Mouse (Mus musculus) heart, postnatal 0 days (tissue): Measurements from ENCODE around the gene Rabgef1. TPM values are rescaled to one million over a fixed set of nuclear protein-coding genes. Genes with fewer than 3 reads are reported as not detected.

Experiments
- ATAC-seq: fragments of 200-750 bp; cut with Nextera tagmentation; 2 replicates; pipeline ENCODE4 v1.8.0; 2017; ENCODE audit warnings: low read depth, moderate number of reproducible peaks, moderate library complexity; ENCODE audit not compliant: insufficient read depth
- DNase-seq: peaks from one replicate; pipeline ENCODE4 v3.0.0-alpha.2; 2016; ENCODE audit warnings: low spot score
- H3K27ac ChIP-seq: fragments of 300-500 bp; sonication (generic); 2 replicates; pipeline ENCODE4 v1.5.1; 2014; ENCODE audit warnings: low read depth, mild to moderate bottlenecking
- H3K27me3 ChIP-seq: fragments of 300-500 bp; sonication (generic); 2 replicates; pipeline ENCODE4 v1.6.1; 2014; ENCODE audit warnings: low read length, mixed read lengths; ENCODE audit not compliant: control insufficient read depth, insufficient read depth
- H3K36me3 ChIP-seq: fragments of 300-500 bp; sonication (generic); replicated peaks from 2 replicates; pipeline ENCODE4 v1.6.1; 2014; ENCODE audit warnings: low read length, mixed read lengths; ENCODE audit not compliant: control insufficient read depth, insufficient read depth
- H3K4me1 ChIP-seq: fragments of 300-500 bp; sonication (generic); 2 replicates; pipeline ENCODE4 v1.6.1; 2014; ENCODE audit warnings: antibody characterized with exemption; ENCODE audit not compliant: control insufficient read depth, insufficient read depth
- H3K4me2 ChIP-seq: fragments of 300-500 bp; sonication (generic); 2 replicates; pipeline ENCODE4 v1.6.1; 2014; ENCODE audit warnings: low read depth, mild to moderate bottlenecking, low read length, moderate library complexity
- H3K4me3 ChIP-seq: fragments of 300-500 bp; sonication (generic); 2 replicates; pipeline ENCODE4 v1.5.1; 2014; ENCODE audit warnings: low read depth, low read length
- H3K9ac ChIP-seq: fragments of 300-500 bp; sonication (generic); replicated peaks from 2 replicates; pipeline ENCODE4 v1.6.1; 2014; ENCODE audit warnings: low read depth, low read length, mixed read lengths
- H3K9me3 ChIP-seq: fragments of 300-500 bp; sonication (generic); replicated peaks from 2 replicates; pipeline ENCODE4 v1.6.1; 2016; ENCODE audit warnings: low read length; ENCODE audit not compliant: control insufficient read depth
- CTCF ChIP-seq: IDR thresholded peaks from 2 replicates; pipeline ENCODE4 v1.5.1; 2016; ENCODE audit warnings: antibody characterized with exemption, control low read depth, low read depth
- EP300 ChIP-seq: IDR thresholded peaks from 2 replicates; pipeline ENCODE4 v1.6.1; 2016; ENCODE audit warnings: antibody characterized with exemption, low read depth
- WGBS: fragments of 180-500 bp; shearing (Covaris S2); extraction: QIAGEN DNeasy Blood & Tissue Kit; methylation state at CpG from one replicate; pipeline ENCODE4 v1.1.7; 2014; 5-methylcytosine and 5-hydroxymethylcytosine counted together
- polyA plus RNA-seq: library from polyadenylated mRNA; unstranded; fragments of >200 nt; fragmentation: Nextera tagmentation; extraction: Ambion mirVana; gene quantifications from 2 replicates; pipeline ENCODE4 v1.2.1, GENCODE M21; 2015
- total RNA-seq: library from RNA; depleted of rRNA; stranded (reverse); fragments of >200 nt; gene quantifications from 2 replicates; pipeline ENCODE4 v1.2.3, GENCODE M21; 2014; ENCODE audit warnings: low replicate concordance

Gene Rabgef1
- total and polyA plus RNA-seq, 2 experiments from 2014 or later, result 16.7 to 17.5 TPM

DNA sequence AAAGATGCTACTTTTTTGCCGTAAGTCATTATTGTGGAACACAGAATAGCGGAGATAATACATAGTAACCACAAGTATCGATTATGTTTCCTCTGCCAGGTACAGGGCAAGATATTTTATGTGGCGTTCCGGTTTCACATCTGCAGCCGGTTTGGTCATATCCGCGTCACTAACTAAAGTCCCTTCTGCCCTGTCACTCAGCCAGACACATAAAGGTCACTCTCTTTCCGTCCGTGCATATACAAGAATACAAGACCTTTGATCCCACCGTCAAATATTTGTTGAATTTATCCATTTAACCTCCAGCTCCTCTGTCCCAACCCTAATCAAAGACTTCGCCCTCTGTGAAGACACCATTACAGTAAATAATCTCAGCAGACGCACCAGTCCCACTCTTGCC lies 35.0 kb upstream of the Rabgef1 start:
- no peak for DNase-seq
- H3K9ac ChIP-seq, result no peak overlapping the region
- TF ChIP-seq EP300 (no peak), CTCF (no peak)
- H3K36me3 ChIP-seq, result 0 out of 2 replicates have a peak, but pooled peaks cover 6% of the 10 kb centered on the region
- no peaks in the 10 kb centered on the region for H3K4me1 ChIP-seq
- no peak overlapping the region for H3K27ac ChIP-seq
- H3K9me3 ChIP-seq, result no peaks in the 10 kb centered on the region
- ATAC-seq, result no peak
- no peak overlapping the region for H3K4me2 ChIP-seq
- H3K27me3 ChIP-seq, result 0 out of 2 replicates have a peak, but pooled peaks cover 2% of the 10 kb centered on the region
- H3K4me3 ChIP-seq, result no peak overlapping the region
- WGBS, result 90% methylated on average over 13 of the region's 13 CpGs

DNA sequence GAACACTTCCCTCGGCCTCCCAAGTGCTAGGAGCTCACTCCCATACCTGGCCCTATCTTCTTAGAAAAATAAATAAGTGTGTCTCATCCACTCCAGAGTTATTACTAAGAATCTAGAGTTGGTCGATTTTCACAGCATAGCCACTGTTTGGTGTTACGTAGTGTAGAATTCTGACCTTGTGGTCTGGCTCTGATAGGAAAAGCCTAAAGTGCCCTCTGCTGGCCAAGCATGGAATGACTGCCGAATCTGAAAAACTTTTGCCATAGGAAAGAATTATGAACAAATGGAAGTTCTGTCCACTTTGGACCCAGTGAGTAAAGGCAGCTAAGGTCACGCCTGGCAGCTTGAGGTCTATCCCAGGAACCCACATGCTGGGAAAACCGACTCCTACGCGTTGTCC lies 32.2 kb upstream of the Rabgef1 start:
- Histone ChIP-seq H3K27me3 (peaks cover 2% of the 10 kb centered on the region; the same call in 1 of the 2 replicates), H3K4me1 (no peaks in the 10 kb centered on the region), H3K9ac (no peak overlapping the region), H3K4me2 (no peak overlapping the region), H3K27ac (no peak overlapping the region), H3K4me3 (no peak overlapping the region), H3K36me3 (0 out of 2 replicates have a peak, but pooled peaks cover 6% of the 10 kb centered on the region), H3K9me3 (no peaks in the 10 kb centered on the region)
- 20% methylated on average over 8 of the region's 8 CpGs for WGBS
- ATAC-seq (no peak), DNase-seq (peak; percentile 75)
- TF ChIP-seq CTCF, result peak; percentile 85
- no peak for TF ChIP-seq EP300

DNA sequence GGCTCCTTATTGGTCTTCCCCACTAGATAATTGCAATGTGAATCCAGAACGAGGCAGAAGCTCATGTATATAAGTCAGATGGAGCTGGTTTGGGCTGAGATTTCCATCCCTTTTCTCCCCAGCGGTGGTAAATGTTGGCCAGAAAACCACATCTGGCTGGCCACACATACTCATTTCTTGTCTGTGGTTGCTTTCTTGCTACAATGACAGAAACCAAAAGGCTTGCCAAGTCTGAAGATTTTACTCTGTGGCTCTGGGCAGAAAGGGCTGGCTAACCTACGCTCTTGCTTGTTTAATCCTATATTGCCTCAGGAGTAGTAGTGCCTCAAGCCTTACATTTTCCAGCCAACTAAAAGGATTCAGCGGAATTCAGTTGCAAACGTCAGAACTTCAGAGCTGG lies 30.5 kb upstream of the Rabgef1 start:
- no peak overlapping the region for H3K4me3 ChIP-seq
- H3K4me2 ChIP-seq, result no peak overlapping the region
- H3K9ac ChIP-seq, result no peak overlapping the region
- DNase-seq (no peak), ATAC-seq (no peak)
- no peaks in the 10 kb centered on the region; the same call in 1 of the 2 replicates for H3K27me3 ChIP-seq
- no peaks in the 10 kb centered on the region for H3K36me3 ChIP-seq
- 73% methylated on average over 5 of the region's 5 CpGs for WGBS
- no peak for TF ChIP-seq EP300
- no peak for TF ChIP-seq CTCF
- H3K4me1 ChIP-seq, result no peaks in the 10 kb centered on the region; the same call in 1 of the 2 replicates
- H3K27ac ChIP-seq, result no peak overlapping the region
- H3K9me3 ChIP-seq, result no peaks in the 10 kb centered on the region

- no peaks in the 10 kb centered on the region; the same call in 1 of the 2 replicates for H3K27me3 ChIP-seq
- no peaks in the 10 kb centered on the region; the same call in 1 of the 2 replicates for H3K4me1 ChIP-seq
- H3K27ac ChIP-seq, result no peak overlapping the region
- DNase-seq (no peak), ATAC-seq (no peak)
- H3K9ac ChIP-seq, result no peak overlapping the region
- no peak overlapping the region for H3K4me3 ChIP-seq
- no peaks in the 10 kb centered on the region for H3K36me3 ChIP-seq
- WGBS, result 37% methylated on average over 4 of the region's 4 CpGs
- no peaks in the 10 kb centered on the region for H3K9me3 ChIP-seq
- no peak overlapping the region for H3K4me2 ChIP-seq
- TF ChIP-seq EP300, result no peak
- TF ChIP-seq CTCF, result no peak
Measured at GRCm38 (mm10) chr5:130142041-130142440, 29.6 kb upstream of the Rabgef1 start.

- Histone ChIP-seq H3K27ac (no peak overlapping the region), H3K4me1 (no peaks in the 10 kb centered on the region; the same call in 1 of the 2 replicates), H3K27me3 (no peaks in the 10 kb centered on the region; the same call in 1 of the 2 replicates), H3K4me3 (no peak overlapping the region), H3K4me2 (no peak overlapping the region), H3K36me3 (no peaks in the 10 kb centered on the region), H3K9ac (no peak overlapping the region), H3K9me3 (no peaks in the 10 kb centered on the region)
- TF ChIP-seq EP300 (no peak), CTCF (no peak)
- ATAC-seq (no peak), DNase-seq (no peak)
- WGBS, result 76% methylated on average over 7 of the region's 7 CpGs
Measured at GRCm38 (mm10) chr5:130143101-130143500, 28.5 kb upstream of the Rabgef1 start.

GRCm38 (mm10) chr5:130143977-130144333 lies 27.6 kb upstream of the Rabgef1 start:
- H3K9ac ChIP-seq, result peak overlapping the region; percentile 45
- no peak for TF ChIP-seq CTCF
- no peak for TF ChIP-seq EP300
- H3K27ac ChIP-seq, result peak overlapping the region; percentile 64
- H3K9me3 ChIP-seq, result no peaks in the 10 kb centered on the region
- peak overlapping the region; percentile 86 for H3K4me2 ChIP-seq
- DNase-seq, result peak; percentile 55
- peak overlapping the region; percentile 55 for H3K4me3 ChIP-seq
- 1% methylated on average over 20 of the region's 20 CpGs for WGBS
- H3K4me1 ChIP-seq, result no peaks in the 10 kb centered on the region; the same call in 1 of the 2 replicates
- H3K36me3 ChIP-seq, result peaks cover 7% of the 10 kb centered on the region; the same call in 1 of the 2 replicates
- peak; percentile 40 for ATAC-seq
- H3K27me3 ChIP-seq, result no peaks in the 10 kb centered on the region; the same call in 1 of the 2 replicates
